Mouse (Mus musculus) adrenal gland (tissue): ENCODE data around the gene Rsph14.
"Not testable (repeated sequence)": the region's sequence is repeated elsewhere in the genome, so short reads cannot be mapped to it uniquely, and the experiment has no call there.

Source experiments
- intact Hi-C: fragments of 180-260 bp; cut with DNase I; formaldehyde crosslinking; loops from one replicate; pipeline ENCODE4 v1.15.1; 2025

Rsph14 gene

DNA sequence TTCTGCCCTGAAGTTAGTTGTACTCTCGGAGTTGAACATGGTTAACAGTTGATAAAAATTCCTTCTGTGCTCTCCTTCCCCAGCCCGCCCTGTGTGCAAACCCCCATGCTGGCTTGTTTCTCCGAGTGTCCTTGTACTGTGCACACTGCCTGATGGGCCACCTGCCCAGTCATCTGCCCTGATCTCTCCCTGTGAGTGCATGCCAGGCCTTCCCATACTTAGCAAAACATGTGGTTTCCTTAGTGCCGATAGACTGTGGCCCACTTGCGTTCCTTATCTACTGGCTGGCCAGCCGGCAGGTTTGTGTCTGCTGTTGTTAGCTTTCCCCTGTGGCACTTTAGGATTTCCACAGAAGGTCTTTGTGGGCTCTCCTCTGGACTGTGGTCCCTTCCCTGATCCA lies 21.7 kb upstream of the Rsph14 start:
- intact Hi-C loops: no loop called here

DNA sequence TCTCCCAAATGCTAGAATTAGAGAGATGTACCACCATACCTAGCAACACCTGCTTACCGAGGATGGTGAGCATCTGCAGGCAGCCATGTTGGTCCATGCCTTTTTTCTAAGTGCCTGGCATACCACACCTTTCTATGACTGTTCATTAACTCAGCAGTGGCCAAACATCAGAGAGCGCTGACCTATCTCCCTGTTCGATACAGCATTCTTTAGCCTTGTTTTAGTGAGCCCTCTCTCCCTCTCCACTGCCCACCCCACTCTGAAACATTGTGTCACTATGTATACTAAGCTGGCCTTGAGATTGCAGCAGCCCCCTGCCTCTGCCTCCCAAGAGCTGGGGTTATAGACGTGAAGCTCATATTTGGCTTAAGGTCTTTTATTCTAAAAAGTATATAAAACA lies 21.3 kb upstream of the Rsph14 start:
- intact Hi-C loops: no loop called here

DNA sequence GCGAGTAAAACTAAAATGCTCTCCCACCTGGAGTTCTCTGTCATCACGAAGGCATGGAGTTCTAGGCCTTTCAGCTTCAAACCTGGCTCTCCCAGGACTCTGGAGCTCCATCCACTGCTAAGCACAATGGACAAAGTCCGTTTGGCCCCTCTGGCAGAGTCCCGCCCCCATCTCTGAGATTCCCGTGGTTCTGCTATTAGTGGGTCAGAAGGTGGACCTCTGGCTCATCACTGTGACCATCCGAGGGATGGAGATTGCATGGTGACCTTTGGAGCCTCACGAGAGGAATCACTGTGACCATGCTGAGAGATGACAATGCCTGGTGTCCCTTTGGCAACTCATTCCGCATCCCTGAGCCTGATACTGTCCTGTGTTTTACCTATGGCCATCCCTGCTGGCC lies 20.5 kb upstream of the Rsph14 start:
- intact Hi-C loops: no loop called here

DNA sequence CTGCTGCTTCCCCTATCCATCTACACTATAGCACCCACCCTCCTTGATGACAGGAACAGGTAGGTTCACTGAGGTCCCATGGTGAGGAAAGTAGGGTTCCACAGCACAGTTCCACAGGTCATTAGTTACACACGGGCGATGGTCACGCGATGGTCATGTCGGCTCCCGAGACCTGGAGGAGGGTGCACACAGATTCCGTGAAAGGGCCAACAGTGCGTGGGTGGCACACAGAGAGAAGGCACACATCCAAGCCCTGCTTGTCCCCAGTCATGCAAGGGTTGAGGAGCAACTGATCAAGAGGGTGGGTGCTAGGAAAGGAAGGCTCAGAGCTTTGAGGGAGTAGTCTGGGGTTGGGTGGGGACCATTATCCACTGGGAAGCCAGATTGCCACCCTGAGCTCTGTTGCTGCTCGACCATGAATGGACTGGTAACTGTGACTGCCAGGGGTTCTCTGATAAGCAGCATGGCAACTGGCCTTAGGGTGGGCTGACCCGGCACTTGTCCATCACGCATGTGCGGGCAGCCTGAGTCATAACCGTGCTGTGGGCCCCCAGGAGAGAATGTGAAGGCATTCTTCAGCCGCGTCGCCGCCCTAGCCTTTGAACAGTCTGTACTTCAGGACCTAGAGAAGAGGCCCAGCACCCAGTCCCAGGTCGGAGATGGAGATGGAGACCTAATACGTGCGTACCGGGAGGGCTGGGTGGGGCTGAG lies 19.1 kb upstream of the Rsph14 start:
- intact Hi-C loops: no loop called here

DNA sequence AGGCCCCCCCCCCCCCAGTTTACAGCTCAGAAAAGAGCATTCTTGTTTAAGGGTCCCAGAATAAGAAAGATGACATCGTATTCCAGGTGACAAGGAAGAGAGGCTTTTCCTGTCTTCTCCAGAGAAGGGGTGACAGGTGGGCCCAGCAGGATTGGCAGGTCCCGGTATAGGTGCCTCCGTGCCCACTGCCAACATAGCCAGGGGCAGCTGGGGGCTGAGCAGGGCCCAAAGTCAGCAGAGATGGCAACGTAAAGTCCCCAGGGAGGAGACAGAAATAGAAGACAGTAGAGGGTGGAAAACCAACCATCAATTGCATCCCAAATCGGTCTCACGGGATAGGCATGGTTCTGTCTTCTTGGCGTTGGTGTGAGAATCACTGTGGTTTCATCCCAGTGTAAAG lies 16.3 kb upstream of the Rsph14 start:
- intact Hi-C loops: no loop called here

DNA sequence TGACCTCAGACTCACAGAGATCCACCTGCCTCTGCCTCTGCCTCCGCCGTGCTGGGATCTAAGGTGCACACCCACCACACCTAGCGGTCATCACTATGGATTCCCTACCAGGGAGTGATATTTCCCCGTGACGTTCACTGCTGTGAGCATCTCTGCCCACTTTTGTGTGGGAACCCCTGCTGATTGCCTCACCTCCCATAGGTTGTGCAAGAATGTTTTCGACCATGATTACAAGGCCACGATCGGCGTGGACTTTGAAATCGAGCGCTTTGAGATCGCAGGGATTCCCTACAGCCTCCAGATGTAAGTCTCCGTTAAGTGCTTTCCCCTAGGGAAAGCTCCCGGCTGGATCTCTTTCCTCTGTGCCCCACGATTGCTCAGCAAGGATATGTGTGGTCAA lies 13.4 kb upstream of the Rsph14 start:
- intact Hi-C loops: no loop called here

DNA sequence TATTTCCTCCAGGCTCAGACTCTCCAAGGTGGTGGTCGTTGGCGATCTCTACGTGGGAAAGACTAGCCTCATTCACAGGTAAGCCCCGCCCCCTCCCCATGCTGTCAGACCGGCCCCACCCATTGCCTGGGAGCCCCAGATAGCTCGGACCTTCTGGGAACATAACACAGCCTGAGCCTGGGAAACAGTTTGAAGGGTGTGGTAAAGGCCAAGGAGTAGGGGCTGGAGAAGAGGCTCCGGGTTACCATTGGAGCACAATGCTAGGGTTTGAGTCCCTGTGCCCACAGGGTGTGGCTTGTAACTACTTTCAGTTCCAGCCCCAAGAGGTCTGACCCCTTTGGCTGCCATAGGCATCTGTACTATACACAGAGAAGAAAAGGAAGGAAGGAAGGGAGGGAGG lies 12.1 kb upstream of the Rsph14 start:
- intact Hi-C loops: no loop called here

DNA sequence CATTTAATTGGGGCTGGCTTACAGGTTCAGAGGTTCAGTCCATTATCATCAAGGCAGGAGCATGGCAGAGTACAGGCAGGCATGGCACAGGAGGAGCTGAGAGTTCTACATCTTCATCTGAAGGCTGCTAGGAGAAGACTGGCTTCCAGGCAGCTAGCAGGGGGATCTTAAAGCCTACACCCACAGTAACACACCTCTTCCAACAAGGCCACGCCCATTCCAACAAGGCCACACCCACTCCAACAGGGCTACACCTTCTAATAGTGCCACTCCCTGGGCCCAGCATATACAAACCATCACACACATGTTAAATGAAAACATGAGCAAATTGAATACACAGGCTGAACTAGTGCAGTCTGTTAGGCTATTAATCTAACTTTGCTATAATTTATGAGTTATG lies 9.7 kb upstream of the Rsph14 start:
- intact Hi-C loops: not testable (repeated sequence)

DNA sequence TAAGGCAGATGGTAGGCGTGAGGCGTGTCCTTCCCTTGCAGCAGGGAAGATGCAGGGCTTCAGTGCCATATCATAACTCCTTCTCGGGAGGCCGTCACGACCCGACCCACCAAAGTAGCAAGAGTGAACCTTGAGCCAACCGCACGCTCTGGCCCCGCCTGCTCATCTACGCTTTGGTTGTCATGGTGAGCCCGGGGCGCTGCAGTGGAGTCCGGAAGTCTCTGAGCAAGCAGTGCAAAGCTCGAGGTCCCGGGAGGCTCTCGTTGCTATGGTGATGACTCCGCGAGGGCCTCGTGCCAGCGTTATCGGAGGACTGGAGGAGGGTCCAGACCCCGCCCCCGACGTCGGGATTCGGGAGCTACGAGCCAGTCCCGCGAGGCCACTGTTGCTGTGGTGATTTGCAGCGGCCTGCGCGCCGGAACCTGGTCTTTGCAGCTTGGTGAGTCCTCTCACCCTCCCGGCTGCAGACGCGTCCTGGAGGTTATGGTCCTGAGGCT lies 4.5 kb upstream of the Rsph14 start, which contains the start of gene Rab36:
Gene Rab36, plus strand, starts transcription at position 176 of the 497 bp plus-strand sequence.
- intact Hi-C loops: no loop called here

DNA sequence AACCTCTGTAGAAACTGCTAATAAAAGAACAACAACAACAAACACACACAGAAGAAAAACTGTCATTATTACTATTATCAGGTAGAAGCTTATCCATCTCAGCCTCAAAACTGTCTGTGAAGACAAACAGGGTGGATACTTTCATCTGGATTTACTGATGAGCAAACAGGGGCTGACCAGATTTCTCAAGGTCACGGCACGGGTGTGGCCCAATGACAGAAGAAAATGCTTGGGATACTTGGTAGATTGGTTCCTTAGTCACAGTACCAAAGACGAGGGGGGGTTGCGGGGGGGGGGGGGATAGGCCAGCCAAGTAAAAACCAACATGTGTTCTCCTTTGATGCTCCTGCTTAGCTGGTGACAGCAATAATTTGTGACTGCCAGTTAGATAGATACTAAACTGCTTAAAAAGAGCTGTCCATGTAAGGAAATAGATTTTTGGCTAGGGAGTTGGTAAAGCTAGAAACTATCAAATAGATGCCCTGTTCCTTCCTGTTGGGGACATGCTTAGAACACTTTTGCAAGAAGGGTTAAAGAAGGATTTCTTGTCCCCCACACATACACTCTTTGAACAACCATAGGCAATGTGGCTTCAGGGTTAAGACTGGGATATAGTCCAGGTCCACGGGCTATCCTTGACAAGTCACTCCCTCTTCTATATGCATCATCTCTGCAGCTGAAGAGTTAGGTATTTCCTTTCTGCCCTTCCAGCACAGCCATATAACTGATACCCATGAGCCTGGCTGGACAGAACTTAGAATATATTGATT lies 856 bp downstream of the Rsph14 start:
- intact Hi-C loops: no loop called here

DNA sequence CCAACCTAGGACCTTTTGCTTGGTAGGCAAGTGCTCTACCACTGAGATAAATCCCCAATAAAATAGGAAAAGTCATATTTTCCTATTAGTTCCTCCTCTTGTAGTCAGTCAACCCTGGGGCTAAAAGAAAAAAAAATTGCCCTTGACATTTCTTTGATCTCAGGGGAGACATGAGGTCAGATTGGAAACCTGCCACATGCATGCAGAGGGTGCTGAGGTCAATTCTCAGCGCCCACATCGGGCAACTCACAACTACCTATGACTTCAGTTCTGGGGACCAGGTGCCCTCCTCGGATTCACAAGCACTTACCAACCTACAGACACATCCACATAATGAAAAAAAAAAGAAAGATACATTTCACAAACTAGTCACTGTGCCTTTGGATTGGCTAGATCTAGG lies 2.2 kb downstream of the Rsph14 start:
- intact Hi-C loops: no loop called here

DNA sequence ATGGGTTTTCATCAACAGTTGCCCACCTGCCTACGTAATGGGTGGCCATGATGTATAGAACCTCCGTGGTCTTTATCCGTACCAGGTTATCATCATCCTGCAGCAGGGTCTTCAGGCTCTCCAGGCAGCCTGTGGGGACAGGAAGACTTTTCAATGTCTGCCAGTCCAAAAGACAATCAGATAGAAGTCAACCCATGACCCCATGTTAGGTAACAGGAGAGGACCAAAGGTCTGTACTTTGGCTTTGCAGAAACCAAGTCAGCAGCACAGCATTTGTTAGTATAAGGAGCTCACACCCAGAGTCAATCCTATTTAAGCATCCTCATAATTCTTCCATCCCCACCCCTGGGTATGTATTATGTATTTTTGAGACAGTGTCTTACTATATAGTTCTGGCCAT lies 2.7 kb downstream of the Rsph14 start:
- intact Hi-C loops: no loop called here

DNA sequence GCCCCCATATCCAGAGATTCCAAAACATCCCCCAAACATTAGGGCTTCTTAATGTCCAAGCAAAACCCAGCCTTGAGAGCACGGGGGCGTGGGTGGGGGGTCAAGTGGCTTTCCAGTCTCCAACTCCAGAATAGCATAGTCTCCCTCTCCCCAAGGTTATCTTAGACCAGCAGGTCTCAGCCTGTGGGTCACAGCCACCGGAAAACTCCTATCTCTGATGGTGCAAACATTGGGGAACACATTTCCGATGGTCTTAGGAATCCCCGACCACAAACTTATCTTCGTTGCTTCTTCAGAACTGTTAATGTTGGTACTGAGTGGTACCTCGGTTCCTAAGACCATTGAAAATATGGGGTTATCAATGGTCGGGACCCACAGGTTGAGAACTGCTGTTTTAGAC lies 3.6 kb downstream of the Rsph14 start:
- intact Hi-C loops: no loop called here

DNA sequence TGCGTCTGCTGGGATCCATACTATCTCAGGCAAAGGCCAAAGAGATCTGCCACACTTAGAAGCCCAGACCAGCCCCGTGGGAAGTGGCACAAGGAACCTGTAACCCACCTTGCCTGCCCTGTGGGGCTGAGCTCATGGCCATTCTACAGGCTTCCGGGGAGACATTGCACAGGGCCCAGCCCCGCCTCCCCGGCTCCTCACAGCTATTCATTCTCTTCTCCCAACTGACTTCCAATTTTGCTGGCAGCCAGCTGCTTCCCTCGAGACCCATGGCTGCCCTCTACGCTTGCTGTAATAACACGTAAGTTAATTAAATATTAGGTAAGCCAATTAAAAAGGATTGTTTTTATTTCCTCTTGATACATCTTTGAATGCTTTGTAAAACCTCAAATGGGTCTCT lies 5.9 kb downstream of the Rsph14 start:
- intact Hi-C loops: no loop called here

DNA sequence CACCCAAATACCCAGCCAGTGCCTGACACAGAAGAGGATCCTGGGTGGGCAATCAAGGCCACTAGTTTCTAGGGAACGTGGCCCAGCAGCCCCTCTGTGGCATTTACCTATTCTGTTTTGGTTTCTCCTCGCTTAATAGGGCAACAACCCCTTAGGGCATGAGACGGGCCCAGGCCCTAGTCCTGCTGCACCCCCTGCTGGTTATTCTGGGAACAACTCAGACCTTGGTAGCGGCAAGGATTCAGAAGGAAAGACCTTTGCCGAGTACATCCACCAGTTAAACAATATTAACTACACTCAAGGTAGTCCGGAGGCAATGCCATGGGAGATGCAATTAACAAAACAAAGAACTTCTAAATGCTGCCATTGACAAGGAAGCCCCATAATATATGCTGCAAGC lies 11.2 kb downstream of the Rsph14 start:
- intact Hi-C loops: loop anchor here (1.0 kb wide), 1 partner anchor 84 kb away; no protein-coding TSS in a partner anchor

DNA sequence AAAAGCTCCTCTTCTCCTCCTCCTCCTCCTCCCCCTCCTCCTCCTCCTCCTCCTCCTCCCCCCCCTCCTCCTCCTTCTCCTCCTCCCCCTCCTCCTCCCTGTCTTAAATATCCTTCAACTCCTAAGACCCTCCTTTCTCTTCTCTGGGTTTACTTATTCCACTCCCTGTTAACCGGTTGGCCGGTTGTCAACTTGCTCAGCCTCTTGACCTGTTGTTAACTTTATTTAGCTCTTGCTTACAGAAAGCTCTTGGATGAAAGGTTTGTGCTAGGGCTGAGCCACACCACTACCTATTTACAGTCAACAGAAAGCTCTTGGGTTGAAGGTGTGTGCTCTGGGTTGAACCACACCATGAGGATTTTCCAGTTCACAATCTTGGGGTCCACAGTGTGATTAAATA lies 12.1 kb downstream of the Rsph14 start:
- intact Hi-C loops: no loop called here

DNA sequence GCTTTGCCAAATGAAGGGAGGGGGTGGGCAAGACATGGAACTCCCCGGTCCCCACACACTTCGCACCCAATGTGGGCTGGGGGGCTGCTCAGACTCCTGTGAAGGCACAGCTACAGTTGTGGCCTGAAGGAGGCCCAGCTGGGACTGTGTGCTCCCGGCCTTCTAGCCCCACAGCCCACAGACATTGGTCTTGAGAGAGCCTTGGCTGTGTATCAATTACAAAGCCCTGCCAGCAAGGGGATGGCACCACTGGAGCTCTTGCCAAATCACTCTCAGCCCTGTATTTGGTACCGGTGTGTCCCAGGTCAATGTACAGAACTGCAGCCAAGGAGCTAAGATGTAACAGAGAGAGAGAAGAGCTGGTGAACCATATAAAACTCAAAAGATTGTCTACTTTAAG lies 15.9 kb downstream of the Rsph14 start:
- intact Hi-C loops: no loop called here

DNA sequence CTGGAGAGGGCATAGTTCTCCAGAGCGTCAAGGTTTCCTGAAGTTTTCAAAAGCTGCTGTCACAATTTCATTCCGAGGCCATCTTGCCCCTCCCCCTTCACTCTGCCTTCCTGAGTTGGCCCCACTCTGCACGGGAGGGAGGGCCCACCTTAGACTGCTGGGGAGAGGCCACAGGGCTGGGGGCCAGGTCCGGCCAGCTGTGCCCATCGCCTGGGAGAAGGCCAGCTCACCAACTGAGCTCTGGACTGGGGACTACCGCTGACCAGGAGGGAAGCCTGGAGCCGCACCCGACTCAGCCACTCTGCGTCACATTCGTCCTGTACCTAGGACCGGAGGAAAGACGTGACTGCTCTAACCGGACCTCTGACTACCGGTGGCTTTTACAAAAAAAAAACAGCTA lies 16.9 kb downstream of the Rsph14 start:
- intact Hi-C loops: no loop called here

DNA sequence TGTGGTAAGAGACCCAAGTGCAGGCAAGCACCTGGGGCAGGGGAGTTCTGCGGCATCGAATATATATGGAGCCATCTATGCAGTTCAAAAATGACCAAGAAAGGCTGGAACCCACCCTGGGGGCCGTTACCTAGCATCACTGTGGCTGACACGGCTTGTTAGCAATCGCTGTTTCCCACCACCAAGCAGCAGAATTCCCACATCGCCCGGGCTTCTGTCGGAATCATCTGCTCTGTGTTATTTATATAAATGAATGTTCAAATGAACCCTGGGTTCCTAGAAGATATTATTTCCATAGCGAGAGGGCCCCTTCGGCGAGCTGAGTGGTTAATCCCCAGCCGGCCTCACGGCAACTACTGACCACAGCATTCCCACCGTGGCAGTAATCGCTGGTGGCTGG lies 21.7 kb downstream of the Rsph14 start:
- intact Hi-C loops: no loop called here

DNA sequence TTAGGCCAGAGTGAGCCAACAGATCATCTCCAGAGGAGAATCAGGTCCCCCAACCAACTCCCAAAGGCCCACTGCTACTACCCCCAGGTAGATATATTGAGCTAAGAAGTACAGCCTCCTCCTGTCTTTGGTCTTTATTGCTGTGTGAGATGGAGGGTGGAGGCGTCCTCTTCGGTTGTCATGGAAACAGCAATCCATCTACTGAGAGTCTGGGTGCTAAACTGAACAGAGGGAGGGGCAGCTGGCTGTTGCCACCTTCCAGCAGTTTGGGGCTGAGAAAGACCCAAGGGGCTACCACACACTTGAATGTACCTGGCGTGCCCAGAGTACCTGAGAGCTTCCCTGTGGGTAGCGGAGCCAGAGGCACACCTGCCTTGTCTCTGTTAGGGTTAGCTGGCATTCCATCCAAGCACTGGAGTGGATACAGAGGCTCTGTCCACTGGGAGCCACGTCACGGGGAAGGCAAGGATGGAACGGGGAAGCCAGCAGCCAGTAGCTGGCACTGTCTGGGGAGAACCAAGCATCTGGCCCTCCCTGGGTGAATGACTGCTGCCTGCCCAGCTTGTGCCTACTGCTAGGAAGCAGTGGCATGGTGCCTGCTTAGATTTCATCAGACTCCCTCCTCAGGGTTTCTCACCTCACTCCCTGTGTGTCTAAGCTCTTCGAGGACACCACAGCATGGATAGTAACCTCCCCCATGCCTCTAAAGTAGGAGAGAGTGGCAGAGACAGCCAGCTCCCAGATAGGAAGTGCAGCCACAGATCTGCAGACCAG lies 25.3 kb downstream of the Rsph14 start:
- intact Hi-C loops: no loop called here

DNA sequence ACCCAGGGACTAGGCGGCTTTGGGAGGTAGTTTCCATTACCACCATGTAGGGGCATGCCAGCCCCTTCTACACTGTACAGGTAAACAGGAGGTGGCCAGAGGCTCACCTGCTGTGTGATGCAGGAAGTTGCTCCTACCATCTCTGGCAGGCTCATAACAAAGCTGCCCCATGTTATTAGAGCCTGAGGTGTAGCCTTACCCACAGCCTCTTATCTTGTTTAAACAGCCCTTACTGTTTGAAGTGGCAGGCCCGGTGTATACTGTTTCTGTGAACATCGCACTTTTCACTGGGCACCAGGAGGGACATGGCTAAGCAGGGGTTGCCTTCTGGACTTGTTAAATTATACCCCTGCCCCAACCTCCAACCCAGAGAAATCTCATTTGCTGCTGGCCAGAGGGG lies 28.3 kb downstream of the Rsph14 start:
- intact Hi-C loops: no loop called here

DNA sequence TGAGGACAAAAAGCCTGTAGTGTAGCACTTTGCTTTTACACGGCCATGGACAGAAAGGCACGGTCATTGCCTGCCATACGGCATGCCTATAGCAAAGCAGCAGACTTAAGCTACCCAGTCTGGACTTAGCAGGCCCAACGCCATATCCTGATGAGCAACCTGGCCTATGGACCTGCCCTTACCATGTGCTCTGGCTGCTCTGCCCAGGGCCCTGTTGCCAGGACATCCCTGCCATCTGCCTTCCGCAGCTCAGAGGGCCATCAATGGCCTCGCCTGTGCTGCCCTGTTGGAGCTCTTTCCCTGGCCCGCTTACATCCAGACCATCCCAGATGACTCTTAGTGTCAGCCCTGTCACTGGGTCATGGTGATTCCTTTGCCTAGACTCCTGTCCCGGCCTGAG lies 31.0 kb downstream of the Rsph14 start:
- intact Hi-C loops: no loop called here
